Mouse (Mus musculus): Measurements from ENCODE around the gene Cadm3.

Gene Cadm3

GRCm38 (mm10) chr1:173367356-173368046 lies at the start of gene Cadm3:
Gene Cadm3, minus strand, starts transcription at chr1:173367695.
- DNase-seq: peak; percentile 87

- DNase-seq: no peak
Measured at GRCm38 (mm10) chr1:173414631-173415030, 47.1 kb upstream of the Cadm3 start.

DNA sequence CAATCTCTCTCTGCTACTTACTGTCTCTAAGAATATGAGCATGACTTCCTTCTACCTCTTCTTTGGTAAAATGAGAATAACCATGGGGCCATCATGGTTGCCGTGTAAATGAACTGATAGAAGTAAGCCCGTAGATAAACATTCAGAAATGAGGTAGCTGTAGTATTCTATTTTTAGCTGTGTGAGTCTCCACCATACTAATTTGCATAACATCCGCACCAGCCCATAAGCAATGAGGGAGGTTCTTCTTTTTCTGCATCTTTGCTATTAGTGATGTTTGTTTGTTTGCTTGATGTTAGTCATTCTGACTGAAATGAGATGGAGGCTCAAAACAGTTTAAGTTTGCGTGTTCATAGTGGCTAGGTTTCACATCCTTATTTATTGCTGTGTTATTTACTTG lies 44.4 kb upstream of the Cadm3 start:
- DNase-seq: no peak

DNA sequence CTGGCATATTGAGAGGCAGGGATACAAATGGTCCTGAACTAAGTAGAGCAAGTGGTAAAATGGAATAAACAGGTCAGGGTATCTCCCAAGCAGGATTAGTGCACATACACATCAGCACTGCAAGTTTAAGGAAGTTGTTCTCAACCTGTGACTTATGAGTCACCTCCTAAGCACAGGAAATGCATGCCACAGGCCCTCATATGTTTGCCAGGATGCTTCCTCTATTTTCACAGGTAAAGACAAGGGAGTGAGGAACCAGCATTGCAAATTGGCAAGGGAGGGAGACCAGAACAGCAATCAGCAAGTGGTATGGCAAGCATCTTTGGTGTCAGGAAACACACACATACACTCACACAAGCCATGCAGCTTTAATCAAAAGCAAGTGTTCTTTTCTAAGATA lies 41.6 kb upstream of the Cadm3 start:
- DNase-seq: no peak

DNA sequence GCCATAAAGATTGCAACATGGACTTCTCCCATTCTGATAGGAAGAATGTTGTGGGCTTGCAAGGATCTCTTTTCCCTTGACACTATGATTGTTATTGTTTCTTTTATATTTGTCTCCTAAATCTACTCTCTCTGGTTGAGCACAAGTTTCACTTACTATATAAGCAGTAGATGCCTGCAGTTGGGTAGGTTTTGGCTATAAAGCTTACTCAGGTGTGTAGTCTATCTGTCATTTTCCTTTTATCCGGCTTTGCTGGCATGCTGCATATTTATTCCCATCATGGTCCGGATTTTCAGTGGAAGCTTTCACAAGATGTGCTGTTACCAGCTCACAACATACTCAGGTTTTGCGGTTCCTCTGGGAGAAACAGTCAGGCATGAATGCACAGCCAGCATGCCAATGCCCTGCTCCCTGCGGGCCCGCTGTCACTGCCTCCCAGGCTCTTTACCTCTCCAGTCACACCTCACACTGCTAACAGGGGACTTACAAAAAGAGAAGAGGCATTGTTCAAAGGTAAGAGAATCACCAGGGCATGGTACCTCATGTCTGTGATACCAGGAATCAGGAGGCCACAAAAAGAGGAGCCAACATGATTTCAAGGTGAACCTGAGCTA lies 37.3 kb upstream of the Cadm3 start:
- DNase-seq: no peak

DNA sequence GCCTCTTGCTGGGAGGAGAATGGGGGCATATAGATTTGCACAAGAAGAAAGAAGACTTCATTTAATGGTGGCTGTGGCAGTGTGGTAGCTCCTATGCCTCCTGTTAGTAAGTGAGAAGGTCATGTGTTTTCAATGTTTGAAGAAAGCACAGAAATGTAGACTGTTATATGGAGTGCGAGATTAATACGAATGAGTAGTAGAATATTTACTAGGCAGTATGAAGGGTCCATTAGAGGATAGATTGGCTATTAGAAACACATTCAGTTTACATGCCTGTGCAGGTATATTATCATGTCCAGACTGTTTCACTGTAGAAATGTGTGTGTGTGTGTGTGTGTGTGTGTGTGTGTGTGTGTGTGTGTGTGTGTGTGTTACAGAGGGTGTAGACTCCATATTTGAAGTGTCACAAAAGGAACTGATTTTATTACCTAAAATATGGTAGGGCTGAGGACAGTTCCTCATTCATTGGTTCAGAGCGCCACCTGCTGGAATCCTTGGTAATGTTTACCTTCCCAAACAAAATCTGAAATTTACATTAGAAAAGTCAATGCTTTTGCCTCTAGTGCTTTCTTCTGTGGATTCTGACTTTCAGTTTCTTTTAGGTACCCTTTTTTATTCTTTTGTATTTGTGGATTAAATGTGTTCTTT lies 31.0 kb upstream of the Cadm3 start:
- peak; percentile 57 for DNase-seq

- DNase-seq: no peak
Measured at GRCm38 (mm10) chr1:173391754-173392153, 24.3 kb upstream of the Cadm3 start.

GRCm38 (mm10) chr1:173389901-173390401 lies 22.5 kb upstream of the Cadm3 start:
- peak; percentile 96 for DNase-seq

DNA sequence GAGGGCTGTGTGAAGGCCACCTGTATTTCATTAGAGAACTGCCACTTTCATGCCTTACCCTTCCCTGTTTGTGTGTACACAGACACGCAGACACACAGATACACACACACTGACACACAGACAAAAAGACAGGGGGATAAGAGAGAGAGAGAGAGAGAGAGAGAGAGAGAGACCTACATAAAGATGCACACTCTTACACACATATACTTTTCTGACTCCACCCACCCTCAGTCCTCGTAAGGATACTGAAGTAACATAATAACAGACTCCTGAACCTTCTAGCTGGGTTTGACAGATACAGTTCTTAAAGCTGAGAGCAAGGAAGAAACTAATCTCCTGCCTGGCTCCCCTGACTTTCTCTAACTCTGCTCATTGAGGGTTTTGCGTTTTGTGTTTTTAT lies 21.9 kb upstream of the Cadm3 start:
- DNase-seq: peak; percentile 19

DNA sequence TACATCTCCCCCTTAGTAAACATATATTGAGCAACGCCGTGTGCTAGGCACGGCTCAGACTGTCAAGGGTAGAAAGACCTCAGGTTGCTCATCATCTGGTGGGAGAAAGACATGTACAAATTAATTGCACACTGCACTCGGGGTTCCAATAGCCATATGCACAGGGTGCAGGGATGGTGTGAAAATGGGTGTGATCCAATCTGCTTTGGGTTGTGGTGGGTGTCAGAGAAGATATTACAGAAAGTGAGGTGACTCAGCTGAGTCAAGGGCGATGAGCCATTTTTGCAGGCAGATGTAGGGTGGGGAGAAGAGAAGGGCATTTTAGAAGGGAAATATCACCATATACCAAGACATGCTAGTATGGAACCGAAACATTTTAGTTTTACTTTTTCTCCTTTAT lies 13.9 kb upstream of the Cadm3 start:
- DNase-seq: no peak

DNA sequence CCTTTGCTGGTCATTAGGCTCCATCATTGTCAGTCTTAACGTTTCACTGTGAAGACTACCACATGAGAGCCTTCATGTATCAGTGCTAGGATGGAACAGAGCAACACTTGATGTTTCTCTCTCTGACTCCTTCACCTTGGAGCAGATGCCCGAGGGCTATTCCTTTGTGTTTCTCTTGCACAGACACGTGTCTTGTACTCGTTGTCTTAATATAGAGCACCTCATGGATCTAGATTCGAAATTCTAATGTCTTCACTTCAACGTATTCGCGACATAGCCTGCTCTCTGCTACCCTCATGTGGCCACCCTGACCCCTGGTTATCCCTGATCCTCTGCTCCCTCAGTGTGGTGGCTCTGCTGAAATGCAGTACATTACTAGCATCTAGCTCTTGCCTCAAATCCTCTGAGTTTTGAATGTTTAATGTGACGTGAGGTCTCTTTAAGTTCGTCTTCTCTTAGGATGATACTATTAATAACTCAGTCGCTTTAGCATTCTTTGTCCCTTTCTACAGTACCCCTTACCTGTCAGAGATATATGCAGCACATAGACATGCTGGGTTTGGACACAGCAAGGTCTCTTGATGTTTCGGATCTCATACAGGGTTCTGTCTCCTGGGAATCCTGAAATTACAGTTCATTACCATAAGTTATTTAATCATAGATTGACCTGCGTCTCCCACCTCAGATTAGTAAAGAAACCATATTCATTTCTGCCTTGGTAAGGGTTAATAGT lies 10.1 kb upstream of the Cadm3 start:
- peak; percentile 84 for DNase-seq

- no peak for DNase-seq
Measured at GRCm38 (mm10) chr1:173374020-173374419, 6.5 kb upstream of the Cadm3 start.

- DNase-seq: peak; percentile 80
Measured at GRCm38 (mm10) chr1:173371586-173371985, 4.1 kb upstream of the Cadm3 start.

GRCm38 (mm10) chr1:173370456-173370855 lies 3.0 kb upstream of the Cadm3 start:
- no peak for DNase-seq

- no peak for DNase-seq
Measured at GRCm38 (mm10) chr1:173369611-173370010, 2.1 kb upstream of the Cadm3 start.

DNA sequence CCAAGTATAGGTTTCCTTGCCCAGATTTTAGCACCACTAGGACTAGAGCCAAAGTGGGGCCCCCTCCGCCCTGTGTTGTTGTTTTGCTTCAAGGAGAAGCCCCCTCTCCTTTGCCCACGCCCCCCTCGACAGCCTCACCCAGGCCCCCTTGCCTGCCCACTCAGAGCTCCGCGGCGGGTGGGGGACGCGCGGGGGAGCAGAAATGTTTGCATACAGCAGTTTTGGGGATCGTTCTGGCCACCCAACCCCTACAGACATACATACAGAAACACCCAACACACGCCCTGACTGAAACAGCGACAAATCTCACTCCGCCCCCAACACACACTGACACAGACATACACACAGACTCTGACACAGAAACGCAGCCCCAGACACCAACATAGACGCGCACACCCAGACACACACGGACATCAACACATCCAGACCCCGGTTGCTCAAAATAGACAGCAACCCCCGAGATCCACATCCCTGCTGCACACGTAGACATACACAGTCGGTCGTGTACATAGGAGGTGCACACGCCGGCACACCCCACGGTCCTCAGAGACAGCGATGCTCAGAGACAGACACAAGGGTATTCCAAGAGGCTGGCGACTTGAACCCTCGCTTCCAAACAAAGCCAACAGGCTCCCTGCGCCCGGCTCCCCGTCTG lies 667 bp downstream of the Cadm3 start:
- DNase-seq: peak; percentile 55

DNA sequence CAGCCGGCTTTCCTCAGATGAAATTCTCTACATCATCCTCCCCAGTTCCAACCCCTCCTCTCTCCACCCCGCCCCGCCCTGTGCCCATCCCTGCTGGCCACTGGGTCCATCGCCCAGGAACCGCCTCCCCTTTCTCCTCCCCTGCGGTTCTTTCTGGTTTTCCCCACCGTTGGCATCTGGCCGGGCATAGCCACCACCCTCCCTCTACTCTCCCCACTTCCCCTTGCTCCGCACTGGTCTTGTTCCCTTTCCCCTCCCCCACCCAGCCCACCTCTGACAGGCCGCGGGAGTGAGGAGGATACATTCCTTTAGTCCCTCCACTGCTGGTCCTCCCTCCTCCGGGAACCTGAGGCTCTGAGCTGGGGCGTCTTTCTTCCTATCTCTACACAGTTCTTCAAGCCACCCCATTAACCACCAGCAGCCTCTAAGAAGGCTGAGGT lies 1.5 kb downstream of the Cadm3 start:
- peak; percentile 85 for DNase-seq

DNA sequence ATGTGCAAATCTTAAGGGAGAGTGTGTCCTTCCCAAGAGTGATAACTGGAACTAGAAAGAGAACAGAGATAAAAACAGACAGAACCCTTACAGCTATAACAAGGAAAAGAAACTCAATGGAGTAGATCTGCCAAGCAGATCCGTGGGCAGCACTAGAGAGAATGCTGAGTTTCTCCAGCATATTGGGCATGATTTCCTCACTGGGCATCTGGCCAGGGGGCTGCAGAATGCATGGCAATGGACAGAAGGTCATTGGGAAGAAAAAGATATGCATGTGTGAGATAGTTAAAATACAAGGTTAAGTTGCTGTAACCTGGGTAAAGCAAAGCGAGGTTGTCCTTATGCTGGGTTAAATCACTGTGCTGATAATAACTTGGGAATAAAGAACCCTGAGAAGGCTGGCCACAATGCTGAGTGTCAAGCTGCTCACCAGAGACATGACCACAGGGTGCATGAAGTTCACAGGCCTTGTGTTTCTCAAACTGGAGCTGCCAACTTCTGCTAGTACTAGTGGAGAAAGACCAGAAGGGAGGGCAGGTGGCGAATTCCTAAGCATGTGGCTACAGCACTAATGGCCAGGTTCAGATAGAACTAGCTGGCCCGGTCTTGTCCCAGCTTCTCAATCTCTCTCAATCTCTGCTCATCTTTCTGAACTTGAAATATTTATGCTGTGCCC lies 3.2 kb downstream of the Cadm3 start:
- peak; percentile 79 for DNase-seq

DNA sequence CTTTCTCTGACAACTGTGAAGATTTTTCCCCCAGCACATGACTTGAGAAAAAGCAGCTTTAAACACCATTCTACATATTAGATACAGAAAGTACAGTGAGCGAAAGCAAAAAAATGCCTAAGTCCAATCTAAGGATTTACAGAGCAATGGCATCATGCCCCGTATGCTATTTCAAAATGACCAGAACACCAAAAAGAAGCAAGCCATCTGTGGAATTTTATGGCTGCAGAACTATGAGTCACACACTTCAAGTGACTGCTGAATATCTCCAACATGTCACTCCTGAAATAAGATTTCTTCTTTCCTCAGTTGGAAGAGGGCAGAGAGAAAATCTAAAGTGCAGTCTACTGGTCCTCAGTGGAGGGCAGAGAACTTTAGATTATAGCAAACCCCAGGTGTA lies 4.1 kb downstream of the Cadm3 start:
- no peak for DNase-seq

DNA sequence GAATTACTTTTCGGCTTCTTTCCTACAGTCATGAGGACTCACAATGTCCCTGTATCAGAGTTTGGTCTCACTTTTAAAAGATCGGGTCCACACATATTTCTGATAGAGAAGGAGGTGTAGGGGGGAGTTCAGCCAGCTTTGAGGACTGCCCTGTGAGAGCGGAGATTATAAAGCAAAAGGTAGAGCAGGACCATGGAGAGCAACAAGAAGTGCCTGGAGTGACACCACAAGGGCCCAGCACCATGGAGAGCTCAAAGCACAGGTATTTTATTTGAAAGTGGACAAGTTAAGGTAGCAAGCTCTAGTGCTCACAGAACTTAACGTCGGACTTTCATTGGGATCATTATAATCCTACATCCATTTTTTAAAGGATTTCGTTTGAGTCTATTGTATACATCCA lies 5.8 kb downstream of the Cadm3 start:
- no peak for DNase-seq

DNA sequence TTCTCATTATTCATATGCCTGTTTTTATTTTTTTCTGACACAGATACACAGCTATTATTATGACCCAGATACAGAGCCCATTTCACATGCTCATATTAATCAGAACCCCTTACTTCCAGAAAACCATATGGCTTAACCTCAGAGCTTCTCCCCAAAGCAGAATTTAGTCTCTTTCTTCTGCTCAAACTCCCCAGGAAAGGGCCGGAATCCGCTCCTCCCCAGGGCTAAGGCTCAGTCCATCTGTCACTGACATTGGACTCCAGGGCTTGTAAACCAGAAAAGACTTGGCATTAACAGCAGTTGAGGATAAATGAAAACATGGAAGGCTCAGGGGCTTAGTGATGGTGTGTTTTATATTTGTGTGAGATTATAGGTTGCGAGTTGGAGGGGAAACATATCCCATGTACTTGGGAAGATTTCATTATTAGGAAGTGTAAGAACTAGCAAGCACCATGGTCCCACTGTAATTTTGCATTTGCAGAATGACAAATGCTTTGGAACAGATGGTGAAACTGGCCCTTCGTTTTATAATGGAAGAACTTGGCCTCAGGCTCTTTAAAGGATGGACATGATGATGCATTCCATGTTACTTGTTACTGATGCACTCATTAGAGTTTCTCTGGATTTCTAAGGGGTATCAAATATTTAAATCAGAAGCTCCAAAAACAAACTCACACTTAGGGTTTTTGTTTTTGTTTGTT lies 7.8 kb downstream of the Cadm3 start:
- peak; percentile 81 for DNase-seq

- DNase-seq: no peak
Measured at GRCm38 (mm10) chr1:173357799-173358198, 9.7 kb downstream of the Cadm3 start.
